Mouse (Mus musculus) lung, postnatal 36 days (tissue): ENCODE measurements around the gene Anapc4.

Experiments
- DNase-seq: peaks from one replicate; pipeline ENCODE4 v3.0.0; 2022; ENCODE audit warnings: mixed read lengths

Anapc4 gene

DNA sequence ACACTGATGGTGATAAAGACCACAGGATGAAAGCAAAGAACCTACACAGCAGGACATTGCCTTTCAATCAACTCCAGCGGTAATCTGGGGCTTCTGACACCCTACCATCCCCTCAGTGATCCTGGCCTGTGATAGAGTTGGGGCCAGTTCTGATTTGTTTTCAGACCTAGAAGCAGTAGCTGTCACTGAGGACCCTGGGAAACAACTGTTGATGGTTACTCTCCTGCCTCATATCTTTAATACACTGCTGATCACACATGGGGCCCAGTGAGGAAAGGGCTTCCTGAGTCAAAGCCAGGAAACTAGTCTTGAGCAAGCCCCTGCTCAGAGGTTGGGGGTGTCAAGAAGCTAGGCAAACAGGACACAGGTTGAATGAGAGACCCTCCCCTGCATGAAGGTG, 37.6 kb downstream of the Anapc4 start:
- DNase-seq: no peak

GRCm38 (mm10) chr5:52871986-52872385, 38.2 kb downstream of the Anapc4 start:
- no peak for DNase-seq

DNA sequence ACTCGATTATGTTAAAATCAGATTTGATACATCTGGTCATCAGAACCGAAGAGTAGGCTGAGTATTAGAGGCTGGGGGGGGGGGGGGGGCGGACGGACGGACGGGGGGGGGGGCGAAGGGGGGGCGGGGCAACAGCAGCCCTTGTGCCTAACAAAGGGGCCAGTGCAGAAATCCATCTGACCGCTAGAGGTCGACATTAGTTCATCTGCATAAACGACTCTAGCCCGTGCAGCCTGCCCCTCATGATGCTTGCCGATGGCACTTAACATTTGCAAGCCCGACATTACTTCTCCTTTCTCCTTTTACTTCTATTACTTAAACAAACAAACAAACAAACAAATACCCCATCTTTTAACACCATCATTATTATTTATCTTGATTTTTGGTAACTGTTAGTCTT, 45.0 kb downstream of the Anapc4 start:
- peak; percentile 92 for DNase-seq

DNA sequence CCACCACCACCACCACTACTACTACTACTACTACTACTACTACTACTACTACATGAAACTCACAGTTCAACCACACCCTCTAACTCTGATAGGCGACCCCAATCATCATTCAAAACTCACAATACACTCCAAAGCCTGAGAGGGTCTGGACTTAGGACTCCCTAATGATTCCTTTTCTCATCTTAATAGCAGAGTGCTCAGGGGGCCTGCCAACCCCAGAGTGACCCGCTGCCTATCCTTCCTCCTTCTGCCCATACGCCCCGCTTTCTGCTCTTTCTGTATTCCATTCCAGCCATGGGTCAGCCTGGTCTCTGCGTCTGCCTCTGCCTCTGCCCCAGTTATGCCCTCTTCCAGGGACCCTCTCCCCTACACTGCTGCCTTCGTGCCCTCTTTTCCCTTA, 46.1 kb downstream of the Anapc4 start:
- DNase-seq: no peak

DNA sequence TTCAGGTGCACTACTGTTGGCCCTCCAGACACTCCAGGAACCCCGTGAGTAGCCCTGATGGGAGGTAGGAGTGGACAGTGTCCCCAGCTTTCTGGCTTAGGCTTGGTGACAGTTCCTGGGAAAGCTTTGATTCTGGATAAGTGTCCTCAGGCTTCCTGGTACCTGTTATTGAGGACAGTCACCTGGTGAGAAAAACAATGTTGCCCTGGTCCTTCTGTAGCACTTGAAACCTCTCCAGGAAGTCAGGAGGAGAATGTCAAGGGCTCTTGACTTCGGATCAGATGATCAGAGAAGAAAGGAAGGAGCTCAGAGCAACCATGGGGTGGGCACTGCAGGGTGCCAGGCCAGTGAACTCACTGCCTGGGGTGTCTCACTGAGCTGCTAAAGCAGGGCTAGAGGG, 48.6 kb downstream of the Anapc4 start:
- peak; percentile 87 for DNase-seq

- DNase-seq: peak; percentile 81
These were observed 53.3 kb downstream of the Anapc4 start for GRCm38 (mm10) chr5:52887085-52887484.

GRCm38 (mm10) chr5:52889919-52890318, 56.1 kb downstream of the Anapc4 start:
- DNase-seq: no peak

- no peak for DNase-seq
These were observed 58.4 kb downstream of the Anapc4 start for GRCm38 (mm10) chr5:52891949-52892835.

DNA sequence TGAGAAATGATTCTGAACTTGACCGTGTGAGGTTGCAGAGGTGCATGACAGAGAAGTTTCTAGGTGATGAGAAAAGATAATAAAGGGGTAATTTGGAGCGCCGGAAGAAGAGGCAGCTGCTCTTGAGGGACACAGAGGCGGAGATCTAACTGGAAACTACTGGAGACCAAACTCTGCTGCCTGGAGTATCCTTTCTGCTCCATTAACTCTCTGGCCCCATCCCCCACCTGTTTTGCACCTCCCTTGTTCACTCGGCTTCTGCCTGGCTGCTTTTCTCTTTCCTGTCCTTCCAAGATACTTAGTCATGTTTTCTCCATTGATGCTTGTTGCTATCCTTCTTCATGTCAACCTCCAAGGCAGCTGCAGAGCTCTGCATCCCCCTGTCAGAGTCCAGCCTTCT, 60.1 kb downstream of the Anapc4 start:
- no peak for DNase-seq

GRCm38 (mm10) chr5:52904246-52904645, 70.4 kb downstream of the Anapc4 start:
- no peak for DNase-seq

GRCm38 (mm10) chr5:52904671-52905070, 70.9 kb downstream of the Anapc4 start:
- no peak for DNase-seq

DNA sequence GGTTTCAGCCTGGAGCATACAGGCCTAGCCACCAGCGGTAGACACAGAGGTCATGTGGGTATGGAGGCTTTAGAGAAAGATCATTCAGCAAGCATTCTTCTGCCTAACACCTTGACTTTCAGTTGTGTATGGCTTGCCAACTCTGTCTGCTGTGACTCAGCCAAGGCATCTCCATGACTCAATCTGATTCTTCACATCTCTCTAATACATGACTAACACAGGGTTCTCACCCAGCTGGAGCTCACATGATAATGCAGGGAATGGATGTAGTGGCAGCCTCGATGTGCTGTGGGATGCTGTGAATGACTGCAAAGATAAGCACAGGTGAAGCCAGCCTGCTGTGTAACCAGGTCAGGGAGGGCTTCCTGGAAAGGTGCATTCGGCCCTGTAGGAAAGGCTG, 74.4 kb downstream of the Anapc4 start:
- no peak for DNase-seq

DNA sequence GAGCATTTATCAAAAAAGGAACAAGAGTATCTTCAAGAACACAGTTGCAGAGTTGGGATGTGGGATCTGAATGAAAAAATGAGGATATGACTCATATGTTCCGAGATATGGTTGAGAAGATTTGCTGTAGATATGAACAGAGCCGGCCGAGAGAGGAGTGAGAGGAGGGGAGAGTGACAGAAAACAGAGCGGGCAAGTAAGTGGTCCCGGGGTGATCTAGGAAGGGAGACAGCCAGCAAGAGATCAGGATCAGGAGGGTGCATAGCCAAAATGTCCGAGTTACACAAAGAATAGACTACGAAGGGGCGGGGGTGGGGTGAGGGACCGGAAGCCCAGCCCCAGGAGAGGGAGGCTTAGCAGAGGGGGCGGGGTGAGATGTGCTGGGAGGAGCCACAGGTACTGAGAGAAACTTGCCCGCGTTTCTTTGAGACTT, 76.4 kb downstream of the Anapc4 start:
- peak; percentile 63 for DNase-seq

- DNase-seq: no peak
These were observed 77.6 kb downstream of the Anapc4 start for GRCm38 (mm10) chr5:52911286-52911870.

- peak; percentile 60 for DNase-seq
These were observed 79.9 kb downstream of the Anapc4 start for GRCm38 (mm10) chr5:52913711-52914110.

DNA sequence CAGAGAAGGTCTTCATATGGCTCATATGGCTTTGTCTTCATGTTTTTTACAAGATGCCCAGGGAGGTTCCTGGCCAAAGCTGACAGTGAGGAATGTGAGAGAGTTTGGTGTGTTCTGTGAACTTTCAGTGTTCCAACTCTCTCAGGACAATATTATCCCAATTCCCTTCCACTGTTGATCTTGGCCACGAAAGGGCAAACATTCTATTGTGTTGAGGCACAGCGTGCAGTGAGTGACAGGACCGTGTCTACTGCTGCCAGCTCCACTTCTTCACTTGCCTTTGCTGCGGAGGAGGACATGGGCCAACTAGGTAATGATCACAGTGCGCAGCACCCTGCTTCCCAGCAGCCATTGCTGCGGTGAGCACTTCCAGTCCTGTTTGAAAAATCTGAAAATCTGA, 82.4 kb downstream of the Anapc4 start:
- DNase-seq: peak; percentile 22
